Mouse (Mus musculus): ENCODE data around the gene Wrb.

GRCm38 (mm10) chr16:96187619-96188018 lies 42.4 kb downstream of the Wrb start:
- TF ChIP-seq ZMIZ1 (IDR thresholded peaks at IDR 0.05; ENCODE audit: low read depth, low read length) (no peak), TBP (conservative IDR thresholded peaks at IDR 0.05; ENCODE audit: low read depth, low read length) (no peak), ZKSCAN1 (IDR thresholded peaks at IDR 0.05; ENCODE audit: borderline replicate concordance, low read depth, low read length) (no peak), EP300 (IDR thresholded peaks at IDR 0.05; ENCODE audit: low read length) (no peak), CTCF (conservative IDR thresholded peaks at IDR 0.05 in 1 of 2, IDR thresholded peaks at IDR 0.05 in 1 of 2; ENCODE audit: low read depth in 2 of 2, low read length in 2 of 2) (no peak), USF1 (IDR thresholded peaks at IDR 0.05; ENCODE audit: low read depth, low read length) (no peak), CHD2 (IDR thresholded peaks at IDR 0.05; ENCODE audit: low read length) (no peak), ETS1 (conservative IDR thresholded peaks at IDR 0.05; ENCODE audit: low read depth, low read length) (no peak), NELFE (IDR thresholded peaks at IDR 0.05; ENCODE audit: low read depth, low read length) (no peak)
